Mouse (Mus musculus) embryonic facial prominence, embryonic 11.5 days (tissue): ENCODE measurements around the gene Luc7l3. TPM values are rescaled to one million over a fixed set of nuclear protein-coding genes. Genes with fewer than 3 reads are reported as not detected.

Experiments
- ATAC-seq: fragments of 200-750 bp; cut with Nextera tagmentation; replicated peaks from 2 replicates; pipeline ENCODE4 v1.8.0; 2017; ENCODE audit warnings: low read depth; ENCODE audit not compliant: insufficient number of reproducible peaks, low FRiP score, low TSS enrichment
- DNase-seq: peaks from one replicate; pipeline ENCODE4 v3.0.0-alpha.2; 2015; ENCODE audit warnings: low spot score
- H3K27ac ChIP-seq: fragments of 300-500 bp; sonication (generic); replicated peaks from 2 replicates; pipeline ENCODE4 v1.5.1; 2014; ENCODE audit warnings: mild to moderate bottlenecking, low read depth, low read length, control low read depth
- H3K27me3 ChIP-seq: fragments of 300-500 bp; sonication (generic); 2 replicates; pipeline ENCODE4 v1.6.1; 2014; ENCODE audit warnings: mild to moderate bottlenecking, low read length, moderate library complexity, mixed read lengths; ENCODE audit not compliant: control insufficient read depth, insufficient read depth
- H3K36me3 ChIP-seq: fragments of 300-500 bp; sonication (generic); replicated peaks from 2 replicates; pipeline ENCODE4 v1.6.1; 2014; ENCODE audit warnings: low read depth, mild to moderate bottlenecking, low read length, moderate library complexity, mixed read lengths; ENCODE audit not compliant: control insufficient read depth, insufficient read depth
- H3K4me1 ChIP-seq: fragments of 300-500 bp; sonication (generic); 2 replicates; pipeline ENCODE4 v1.6.1; 2014; ENCODE audit warnings: low read length, mixed read lengths; ENCODE audit not compliant: control insufficient read depth, insufficient read depth
- H3K4me2 ChIP-seq: fragments of 300-500 bp; sonication (generic); 2 replicates; pipeline ENCODE4 v1.6.1; 2014; ENCODE audit warnings: low read depth, mild to moderate bottlenecking, control low read depth, low read length, moderate library complexity
- H3K4me3 ChIP-seq: fragments of 300-500 bp; sonication (generic); 2 replicates; pipeline ENCODE4 v1.5.1; 2014; ENCODE audit warnings: low read depth, low read length, control low read depth
- H3K9ac ChIP-seq: fragments of 300-500 bp; sonication (generic); replicated peaks from 2 replicates; pipeline ENCODE4 v1.6.1; 2014; ENCODE audit warnings: mild to moderate bottlenecking, control low read depth, low read length
- H3K9me3 ChIP-seq: fragments of 300-500 bp; sonication (generic); replicated peaks from 2 replicates; pipeline ENCODE4 v1.6.1; 2016; ENCODE audit warnings: mild to moderate bottlenecking, low read length, inconsistent platforms, mixed read lengths; ENCODE audit not compliant: control insufficient read depth
- WGBS: fragments of 180-500 bp; shearing (Covaris S2); extraction: QIAGEN DNeasy Blood & Tissue Kit; methylation state at CpG from one replicate; pipeline ENCODE4 v1.1.7; 2014; 5-methylcytosine and 5-hydroxymethylcytosine counted together
- polyA plus RNA-seq: library from polyadenylated mRNA; unstranded; fragments of >200 nt; fragmentation: Nextera tagmentation; extraction: Ambion mirVana; gene quantifications from 2 replicates; pipeline ENCODE4 v1.2.1, GENCODE M21; 2014

The Luc7l3 gene
- polyA plus RNA-seq, 1 experiment from 2014 or later: 126 TPM

GRCm38 (mm10) chr11:94355521-94356217, 33.9 kb upstream of the Luc7l3 start:
- H3K4me1 ChIP-seq: no peaks in the 10 kb centered on the region
- ATAC-seq: no peak
- no peaks in the 10 kb centered on the region for H3K9me3 ChIP-seq
- H3K9ac ChIP-seq: no peak overlapping the region
- DNase-seq: no peak
- H3K27me3 ChIP-seq: no peaks in the 10 kb centered on the region; the same call in 1 of the 2 replicates
- H3K36me3 ChIP-seq: no peaks in the 10 kb centered on the region
- H3K4me3 ChIP-seq: no peak overlapping the region
- WGBS: 76% methylated on average over 9 of the region's 9 CpGs
- H3K27ac ChIP-seq: no peak overlapping the region
- H3K4me2 ChIP-seq: no peak overlapping the region

DNA sequence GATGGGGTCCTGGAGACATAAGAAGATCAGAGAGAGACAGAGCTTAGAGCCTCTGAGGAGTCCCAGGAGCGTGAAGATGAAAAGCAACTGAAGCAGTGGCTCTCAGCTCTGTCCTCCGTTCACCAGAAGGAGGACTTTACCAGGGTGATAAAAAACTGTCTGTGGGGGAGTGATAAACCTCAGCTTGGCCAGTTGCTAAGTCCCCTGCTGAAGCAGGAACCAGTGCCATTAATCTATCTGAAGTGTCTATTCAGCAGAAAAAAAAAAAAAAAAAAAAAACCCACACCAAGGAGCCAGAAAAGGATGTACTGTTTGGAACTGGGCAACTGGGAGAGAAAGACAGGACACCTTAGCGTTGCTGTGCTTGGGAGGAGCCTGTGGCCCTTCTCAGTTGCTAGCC, 29.3 kb upstream of the Luc7l3 start:
- DNase-seq: no peak
- H3K9ac ChIP-seq: no peak overlapping the region
- no peak overlapping the region for H3K4me2 ChIP-seq
- WGBS: 45% methylated on average over 3 of the region's 3 CpGs
- no peak overlapping the region for H3K27ac ChIP-seq
- no peaks in the 10 kb centered on the region for H3K4me1 ChIP-seq
- no peaks in the 10 kb centered on the region for H3K36me3 ChIP-seq
- H3K9me3 ChIP-seq: no peaks in the 10 kb centered on the region
- H3K4me3 ChIP-seq: no peak overlapping the region
- ATAC-seq: no peak
- H3K27me3 ChIP-seq: no peaks in the 10 kb centered on the region

GRCm38 (mm10) chr11:94350337-94350736, 28.5 kb upstream of the Luc7l3 start:
- Histone ChIP-seq H3K9ac (no peak overlapping the region), H3K4me3 (no peak overlapping the region), H3K36me3 (no peaks in the 10 kb centered on the region), H3K27ac (no peak overlapping the region), H3K4me1 (no peaks in the 10 kb centered on the region), H3K4me2 (no peak overlapping the region), H3K9me3 (no peaks in the 10 kb centered on the region), H3K27me3 (no peaks in the 10 kb centered on the region)
- WGBS: 68% methylated on average over 1 of the region's 1 CpGs
- DNase-seq (no peak), ATAC-seq (no peak)

GRCm38 (mm10) chr11:94349839-94350238, 28.1 kb upstream of the Luc7l3 start:
- Histone ChIP-seq H3K9me3 (no peaks in the 10 kb centered on the region), H3K27me3 (no peaks in the 10 kb centered on the region), H3K27ac (no peak overlapping the region), H3K4me2 (no peak overlapping the region), H3K4me1 (no peaks in the 10 kb centered on the region), H3K9ac (no peak overlapping the region), H3K36me3 (no peaks in the 10 kb centered on the region), H3K4me3 (no peak overlapping the region)
- WGBS: 84% methylated on average over 2 of the region's 2 CpGs
- no peak for DNase-seq
- no peak for ATAC-seq

DNA sequence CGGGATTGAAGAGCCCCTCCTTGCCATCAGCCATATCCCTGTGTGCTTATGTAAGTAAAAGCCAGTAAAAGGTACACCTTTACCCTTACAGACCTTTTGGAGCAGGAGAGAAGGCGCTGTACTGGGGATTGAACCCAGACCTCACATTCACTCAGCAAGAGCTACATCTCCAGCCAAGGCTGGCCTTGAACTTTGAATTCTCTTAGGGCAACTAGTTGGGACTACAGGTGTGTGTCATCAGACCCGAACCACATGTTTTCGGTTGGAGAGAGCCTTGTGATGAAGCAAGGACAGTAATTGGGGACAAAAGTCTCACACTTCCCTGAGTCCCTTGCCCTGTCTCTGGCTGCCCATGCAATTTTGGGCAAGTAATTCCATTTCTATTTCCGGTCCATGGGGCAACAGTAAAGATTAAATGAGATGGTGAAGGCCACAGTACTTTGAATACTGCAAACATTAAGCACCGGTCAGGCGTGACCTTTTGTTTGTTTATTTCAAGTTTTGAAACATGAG, 25.3 kb upstream of the Luc7l3 start:
- no peaks in the 10 kb centered on the region for H3K36me3 ChIP-seq
- H3K4me3 ChIP-seq: no peak overlapping the region
- WGBS: 83% methylated on average over 7 of the region's 7 CpGs
- H3K9ac ChIP-seq: no peak overlapping the region
- H3K9me3 ChIP-seq: no peaks in the 10 kb centered on the region
- peaks cover 3% of the 10 kb centered on the region; the same call in 1 of the 2 replicates for H3K4me1 ChIP-seq
- H3K27ac ChIP-seq: no peak overlapping the region
- H3K27me3 ChIP-seq: no peaks in the 10 kb centered on the region
- no peak overlapping the region for H3K4me2 ChIP-seq
- no peak for ATAC-seq
- DNase-seq: no peak

DNA sequence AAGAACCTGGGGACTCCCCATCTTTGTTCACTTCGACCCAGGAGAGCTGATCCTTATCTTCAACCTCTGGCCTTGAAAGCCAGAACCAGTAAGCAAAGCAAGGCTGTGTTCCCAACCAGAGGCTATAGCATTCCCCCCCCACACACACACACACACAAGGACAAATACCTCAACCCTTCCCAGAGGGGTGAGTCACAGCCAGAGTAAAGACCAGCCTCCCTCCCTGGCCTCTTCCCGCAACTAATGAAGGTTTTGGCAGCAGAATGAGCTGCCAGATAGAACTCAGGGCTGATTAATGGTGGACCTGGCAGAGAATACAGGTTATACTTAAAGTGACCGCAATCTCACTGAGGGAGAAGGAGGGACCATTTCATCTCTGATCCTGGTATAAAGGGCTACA, 24.8 kb upstream of the Luc7l3 start:
- no peak overlapping the region for H3K4me2 ChIP-seq
- H3K9me3 ChIP-seq: no peaks in the 10 kb centered on the region
- H3K4me1 ChIP-seq: peaks cover 3% of the 10 kb centered on the region; the same call in 1 of the 2 replicates
- no peak overlapping the region for H3K4me3 ChIP-seq
- no peak overlapping the region for H3K27ac ChIP-seq
- 75% methylated on average over 3 of the region's 3 CpGs for WGBS
- DNase-seq (no peak), ATAC-seq (no peak)
- H3K36me3 ChIP-seq: no peaks in the 10 kb centered on the region
- no peak overlapping the region for H3K9ac ChIP-seq
- H3K27me3 ChIP-seq: no peaks in the 10 kb centered on the region

DNA sequence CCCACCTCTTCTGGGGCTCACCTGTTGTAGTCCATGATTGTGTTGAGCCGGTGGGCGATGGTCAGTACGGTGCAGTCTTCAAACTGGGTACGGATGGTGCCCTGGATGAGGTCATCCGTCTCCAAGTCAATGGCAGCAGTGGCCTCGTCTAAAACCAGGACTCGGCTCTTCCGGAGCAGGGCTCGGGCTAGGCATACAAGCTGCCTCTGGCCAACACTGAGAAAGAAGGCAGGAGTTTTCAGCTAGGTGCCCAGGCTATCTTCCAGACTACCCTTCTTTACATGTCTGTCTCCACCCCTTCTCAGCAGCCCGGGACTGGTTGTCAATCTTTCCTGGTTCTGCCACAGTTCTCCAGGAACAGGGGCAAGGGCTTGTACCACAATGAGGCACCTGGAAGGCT, 24.1 kb upstream of the Luc7l3 start:
- Histone ChIP-seq H3K4me3 (no peak overlapping the region), H3K9me3 (no peaks in the 10 kb centered on the region), H3K4me1 (peaks cover 3% of the 10 kb centered on the region; the same call in 1 of the 2 replicates), H3K9ac (no peak overlapping the region), H3K27ac (no peak overlapping the region), H3K36me3 (no peaks in the 10 kb centered on the region), H3K27me3 (no peaks in the 10 kb centered on the region), H3K4me2 (no peak overlapping the region)
- WGBS: 85% methylated on average over 10 of the region's 10 CpGs
- DNase-seq: no peak
- ATAC-seq: no peak

GRCm38 (mm10) chr11:94344470-94344869, 22.7 kb upstream of the Luc7l3 start:
- 45% methylated on average over 1 of the region's 1 CpGs for WGBS
- H3K9me3 ChIP-seq: no peaks in the 10 kb centered on the region
- H3K36me3 ChIP-seq: no peaks in the 10 kb centered on the region; the same call in 1 of the 2 replicates
- no peak overlapping the region for H3K4me2 ChIP-seq
- DNase-seq (no peak), ATAC-seq (no peak)
- no peak overlapping the region for H3K4me3 ChIP-seq
- no peaks in the 10 kb centered on the region for H3K27me3 ChIP-seq
- H3K9ac ChIP-seq: no peak overlapping the region; the same call in 1 of the 2 replicates
- H3K4me1 ChIP-seq: peaks cover 3% of the 10 kb centered on the region; the same call in 1 of the 2 replicates
- no peak overlapping the region for H3K27ac ChIP-seq
